In genomic region chr12:3238361-3239051, GRCm38 (mm10) we compare ENCODE assay signal across 9 mouse cellular contexts.
DNase-seq lines count a peak whose midpoint lies in the region; ATAC-seq lines count a peak whose summit lies in the region.
"Had no signal": no experiment of that assay in that cellular context is flagged by ENCODE, and none has a peak within 500 bp of the region (broad histone marks: within the 10 kb centered on the region; RNA-seq: fewer than 3 reads in every experiment).

No protein-coding gene starts in this region.

- no peak overlapping the region for H3K4me3 ChIP-seq in heart, embryonic 12.5 days
- H3K4me3 ChIP-seq in kidney, embryonic 16.5 days (ENCODE audit: low read length): no peak overlapping the region

- H3K4me2 ChIP-seq in heart, embryonic 12.5 days: no peak overlapping the region
- H3K4me2 ChIP-seq in kidney, embryonic 16.5 days (replicated peaks; ENCODE audit: low read depth, low read length): no peak overlapping the region

- peaks cover 41% of the 10 kb centered on the region for H3K36me3 ChIP-seq in heart, embryonic 12.5 days
- peaks cover 36% of the 10 kb centered on the region for H3K36me3 ChIP-seq in kidney, embryonic 16.5 days (ENCODE audit: insufficient read depth, low read length)

- peaks cover 34% of the 10 kb centered on the region for H3K9me3 ChIP-seq in heart, embryonic 12.5 days (replicated peaks)
- H3K9me3 ChIP-seq in kidney, embryonic 16.5 days (ENCODE audit: low read length): peaks cover 16% of the 10 kb centered on the region

- no peak overlapping the region for H3K27ac ChIP-seq in heart, embryonic 12.5 days (ENCODE audit: poor library complexity, severe bottlenecking)
- no peak overlapping the region for H3K27ac ChIP-seq in kidney, embryonic 16.5 days (ENCODE audit: low read length)

- ATAC-seq in heart, embryonic 12.5 days (ENCODE audit: insufficient number of reproducible peaks, low FRiP score): no peak
- ATAC-seq in kidney, embryonic 16.5 days (ENCODE audit: low FRiP score, low TSS enrichment): no peak

- H3K9ac ChIP-seq in heart, embryonic 12.5 days: no peak overlapping the region
- no peak overlapping the region for H3K9ac ChIP-seq in kidney, embryonic 16.5 days (replicated peaks; ENCODE audit: low read length)

- peak; percentile 89 for DNase-seq in heart, adult 11 months
- DNase-seq in CD4-positive helper T cell, adult 2 months (ENCODE audit: low read depth, low spot score): peak; percentile 53
- DNase-seq in MN1 (ENCODE audit: low spot score): peak; percentile 50
- peak; percentile 60 for DNase-seq in induced T-regulatory cell, adult 2 months (ENCODE audit: low read depth)
- no peak for DNase-seq in layer of hippocampus, adult 11-12 months (ENCODE audit: low spot score)
- DNase-seq in gastrocnemius, adult 8-10 months (ENCODE audit: low spot score in 2 of 2): no peak
- DNase-seq: gastrocnemius, postnatal 10 days had no signal

- no peaks in the 10 kb centered on the region for H3K27me3 ChIP-seq in heart, embryonic 12.5 days (replicated peaks)
- H3K27me3 ChIP-seq in kidney, embryonic 16.5 days (ENCODE audit: insufficient read depth, low read length): no peaks in the 10 kb centered on the region

- 97% methylated on average over 16 of the region's 16 CpGs for WGBS in heart, embryonic 12.5 days
- 95% methylated on average over 16 of the region's 16 CpGs for WGBS in kidney, embryonic 16.5 days

- peaks cover 7% of the 10 kb centered on the region; the same call in 1 of the 2 replicates for H3K4me1 ChIP-seq in heart, embryonic 12.5 days (replicated peaks)
- no peaks in the 10 kb centered on the region for H3K4me1 ChIP-seq in kidney, embryonic 16.5 days (ENCODE audit: insufficient read depth, low read length)

Comparison
In these comparisons a context has a peak if more than half of its experiments do, and no peak if none do; other contexts are left out.
1. DNase-seq: peak in heart, adult 11 months (single experiment), CD4-positive helper T cell, adult 2 months (single experiment), MN1 (single experiment) and induced T-regulatory cell, adult 2 months (single experiment); none in layer of hippocampus, adult 11-12 months (single experiment) and gastrocnemius, adult 8-10 months (0 of 2).